Mouse (Mus musculus) layer of hippocampus, postnatal 10 days (tissue): ENCODE results near the gene Gm20219. TPM values are rescaled to one million over a fixed set of nuclear protein-coding genes. Genes with fewer than 3 reads are reported as not detected.
A peak's percentile ranks its signal among the peaks of the same experiment; 100 is the strongest.

ENCODE experiments used
- DNase-seq, 2 experiments: peaks; one replicate each; pipeline ENCODE4 v3.0.0; 2021; ENCODE audit warnings: low spot score in 2 of 2
- long read RNA-seq: library from polyadenylated mRNA; stranded (forward); transcript quantifications from one replicate; pipeline ENCODE4 v2.0.0, GENCODE M21; 2023
- total RNA-seq, 2 experiments: library from RNA; stranded (reverse); gene quantifications; 2 replicates each; pipeline ENCODE4 v1.2.3; 2021

Gene Gm20219
- total RNA-seq, result 1 to 10 TPM; 1.5 to 1.7 TPM
- long read RNA-seq, result 0 reads

DNA sequence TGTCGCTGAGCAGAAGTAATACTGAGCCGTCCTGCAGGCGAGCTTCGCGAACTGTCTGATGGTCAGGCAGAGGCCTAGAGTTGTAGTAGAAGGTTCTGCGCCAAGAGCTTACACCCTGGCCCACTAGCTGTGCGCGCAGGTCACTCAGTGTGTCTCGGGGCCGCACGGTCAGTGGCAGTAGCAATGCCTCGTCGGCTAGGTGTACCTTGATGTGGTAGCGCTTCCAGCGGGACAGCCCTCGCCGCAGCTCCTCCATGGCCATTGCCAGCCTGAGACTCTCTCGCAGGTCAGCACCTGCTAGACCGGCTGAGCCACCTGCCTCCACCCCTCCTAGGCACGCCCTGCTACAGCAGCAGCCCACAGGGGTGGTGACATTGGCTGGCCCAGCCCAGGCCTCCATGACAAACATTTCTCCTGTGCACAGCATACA is at the start of gene Gm20219:
TSS of gene Gm20219 (minus strand) at position 266 of the 430 bp plus-strand sequence.
- DNase-seq, result no peak

DNA sequence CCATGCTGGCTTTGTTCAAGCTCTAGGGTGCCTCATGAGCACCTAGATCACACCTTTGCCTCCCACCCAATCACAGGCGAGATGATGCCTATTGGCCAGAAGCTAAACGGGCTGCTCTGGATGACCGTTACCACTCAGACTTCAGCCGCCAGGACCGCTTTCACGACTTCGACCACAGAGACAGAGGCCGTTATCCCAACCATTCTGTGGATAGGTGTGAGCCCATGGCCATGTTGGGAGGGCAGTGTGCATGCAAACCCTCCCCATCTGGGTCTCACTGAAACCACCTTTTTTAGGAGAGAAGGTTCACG is 49.8 kb upstream of the Gm20219 start:
- no peak for DNase-seq

DNA sequence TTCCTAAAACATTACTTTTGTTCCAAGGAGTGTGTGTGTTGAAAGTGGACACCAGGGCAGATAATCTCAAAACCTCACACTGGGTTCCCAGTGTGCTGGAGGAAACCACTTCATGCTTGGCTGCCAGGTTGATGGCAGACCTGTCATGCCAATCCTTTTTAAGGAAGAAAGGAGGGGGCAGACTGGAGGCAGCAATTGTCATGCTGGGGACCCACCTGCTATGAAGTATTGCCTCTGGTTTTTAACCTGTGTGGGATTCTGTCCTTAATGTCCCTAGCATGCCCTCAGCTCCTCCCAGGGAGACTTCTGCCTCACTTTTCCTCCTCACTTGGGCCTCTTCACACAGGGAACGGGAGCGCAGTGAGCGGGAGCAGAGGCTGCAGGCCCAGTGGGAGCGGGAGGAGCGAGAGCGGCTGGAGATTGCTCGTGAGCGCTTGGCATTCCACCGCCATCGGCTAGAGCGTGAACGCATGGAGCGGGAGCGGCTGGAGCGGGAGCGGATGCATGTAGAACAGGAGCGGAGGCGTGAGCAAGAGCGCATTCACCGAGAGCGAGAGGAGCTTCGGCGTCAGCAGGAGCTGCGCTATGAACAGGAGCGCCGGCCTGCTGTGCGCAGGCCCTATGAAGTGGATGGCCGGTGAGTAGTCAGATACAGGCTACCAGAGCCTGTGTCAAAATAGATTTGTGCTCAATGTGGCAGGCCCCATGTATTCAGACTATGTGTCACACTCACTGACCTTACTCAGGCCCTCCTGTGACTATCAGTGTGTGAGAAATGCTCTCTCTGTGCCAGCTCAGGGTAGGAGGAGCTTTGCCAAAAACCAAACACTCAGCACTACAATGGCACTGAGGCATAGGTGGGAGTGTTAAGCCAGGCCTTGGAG is 49.2 kb upstream of the Gm20219 start:
- DNase-seq, result no peak

DNA sequence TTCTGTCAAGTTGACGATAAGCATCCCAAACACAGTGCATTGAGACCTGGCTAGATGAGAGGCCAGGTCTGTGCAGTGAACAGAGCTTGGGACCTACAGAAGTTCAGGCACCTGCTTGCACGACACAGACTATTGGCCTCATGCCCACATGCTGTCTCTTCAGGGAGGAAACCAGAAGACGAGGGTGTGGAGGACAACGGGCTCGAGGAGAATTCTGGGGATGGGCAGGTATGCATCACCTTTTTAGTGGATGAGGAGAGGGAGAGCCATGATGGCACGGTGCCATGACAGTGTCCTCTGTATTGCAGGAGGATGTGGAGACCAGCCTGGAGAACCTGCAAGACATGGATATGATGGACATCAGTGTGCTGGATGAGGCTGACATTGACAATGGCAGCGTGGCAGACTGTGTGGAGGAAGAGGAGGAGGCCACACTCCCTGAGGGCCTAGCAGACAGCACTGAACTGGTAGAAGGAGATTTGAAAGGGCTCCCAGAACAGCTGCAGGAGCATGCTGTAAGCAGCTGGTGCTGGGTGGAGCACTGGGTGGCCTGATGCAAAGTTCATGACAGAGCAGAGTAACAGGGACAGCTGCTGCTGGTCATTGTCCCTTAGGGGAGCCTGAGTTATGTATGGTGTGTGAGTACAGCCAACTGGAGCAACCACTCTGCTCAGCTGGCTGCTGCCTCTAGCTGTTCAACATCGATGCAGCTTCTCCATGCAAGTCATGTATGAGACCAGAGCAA is 39.5 kb upstream of the Gm20219 start:
- no peak for DNase-seq

DNA sequence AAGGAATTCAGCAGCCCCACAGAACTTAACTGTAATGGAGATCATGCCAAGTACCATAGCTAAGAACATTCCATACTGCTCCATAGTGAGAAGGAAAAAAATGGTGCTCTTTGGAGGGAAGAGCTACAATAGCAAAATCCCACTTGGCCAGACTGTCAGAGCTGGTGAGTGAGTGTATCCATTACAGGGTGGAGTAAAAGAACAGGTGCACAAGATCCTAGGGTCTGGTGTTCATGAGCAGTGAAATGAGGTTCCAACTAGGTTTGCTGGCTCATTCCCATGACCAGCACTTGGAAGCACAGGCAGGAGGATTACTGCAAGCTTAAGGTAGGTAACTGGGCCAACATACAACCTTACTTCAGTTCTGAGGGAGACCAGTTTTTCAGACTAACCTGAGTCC is 38.4 kb upstream of the Gm20219 start:
- no peak for DNase-seq

DNA sequence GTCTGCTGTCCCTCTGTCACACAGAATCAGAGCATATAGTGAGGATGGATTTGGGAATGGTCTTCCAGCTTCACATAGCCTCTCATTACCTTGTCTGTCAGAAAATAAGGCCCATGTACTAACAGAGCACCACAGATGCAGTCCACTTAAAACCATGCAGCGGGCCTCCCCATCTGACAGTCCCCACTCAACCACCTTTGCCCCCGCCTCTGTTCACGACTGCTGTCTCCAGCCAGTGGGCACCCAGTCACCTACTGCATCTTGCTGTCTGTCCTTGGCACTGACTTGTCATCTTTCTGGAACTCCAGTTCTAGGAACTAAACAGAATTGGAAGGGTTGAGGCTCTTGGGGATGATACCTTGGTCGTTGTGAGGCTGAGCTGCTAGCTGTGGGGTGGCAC is 34.7 kb upstream of the Gm20219 start:
- no peak for DNase-seq

DNA sequence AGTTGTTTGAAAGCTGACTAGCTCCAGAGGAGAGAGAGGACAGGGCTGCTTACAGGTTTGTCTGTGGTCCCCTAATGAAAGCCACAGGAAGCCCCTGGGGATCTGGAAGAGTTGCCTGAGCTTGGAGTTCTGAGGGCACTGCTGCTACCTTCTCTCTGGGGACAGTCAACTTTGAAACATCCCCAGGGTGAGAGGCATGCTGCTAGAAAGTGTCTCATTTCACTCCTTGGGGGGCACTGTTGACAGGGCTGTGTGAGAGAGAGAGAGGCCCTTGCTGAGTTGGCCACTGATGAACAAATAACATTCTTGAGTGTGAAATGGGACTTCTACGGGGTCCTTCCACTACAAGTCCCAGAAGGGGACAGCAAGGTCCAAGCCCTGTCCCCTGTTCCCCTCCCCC is 33.6 kb upstream of the Gm20219 start:
- DNase-seq, result no peak

DNA sequence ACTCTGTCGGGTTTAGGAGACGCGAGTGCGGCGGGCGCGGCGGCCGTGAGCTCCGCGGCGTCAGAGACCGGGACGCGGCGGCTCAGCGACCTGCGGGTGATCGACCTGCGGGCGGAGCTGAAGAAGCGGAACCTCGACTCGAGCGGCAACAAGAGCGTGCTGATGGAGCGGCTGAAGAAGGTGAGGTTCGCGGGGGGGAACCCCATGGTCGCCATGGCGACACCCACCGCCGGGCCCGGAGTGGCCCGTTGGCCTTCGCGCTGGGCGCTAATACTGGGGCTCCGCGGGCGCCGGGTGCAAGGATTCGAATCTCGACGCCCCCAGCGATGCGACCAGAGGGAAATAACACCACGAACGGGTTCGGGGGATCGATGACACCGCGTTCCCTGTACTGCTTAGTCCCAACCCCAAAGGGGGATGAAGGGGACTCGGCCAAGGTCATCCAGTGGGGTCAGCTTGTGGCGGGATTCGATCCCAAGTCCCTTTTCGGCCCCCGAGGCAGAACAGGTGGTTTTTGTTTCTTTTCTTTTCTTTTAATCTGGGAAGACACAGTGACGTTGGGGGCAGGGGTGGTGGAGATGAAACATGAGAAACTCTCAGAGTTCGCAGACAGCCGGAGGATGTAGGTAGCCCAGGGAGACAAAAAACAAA is 31.1 kb upstream of the Gm20219 start:
- DNase-seq, result peak; percentile 61 to 69

DNA sequence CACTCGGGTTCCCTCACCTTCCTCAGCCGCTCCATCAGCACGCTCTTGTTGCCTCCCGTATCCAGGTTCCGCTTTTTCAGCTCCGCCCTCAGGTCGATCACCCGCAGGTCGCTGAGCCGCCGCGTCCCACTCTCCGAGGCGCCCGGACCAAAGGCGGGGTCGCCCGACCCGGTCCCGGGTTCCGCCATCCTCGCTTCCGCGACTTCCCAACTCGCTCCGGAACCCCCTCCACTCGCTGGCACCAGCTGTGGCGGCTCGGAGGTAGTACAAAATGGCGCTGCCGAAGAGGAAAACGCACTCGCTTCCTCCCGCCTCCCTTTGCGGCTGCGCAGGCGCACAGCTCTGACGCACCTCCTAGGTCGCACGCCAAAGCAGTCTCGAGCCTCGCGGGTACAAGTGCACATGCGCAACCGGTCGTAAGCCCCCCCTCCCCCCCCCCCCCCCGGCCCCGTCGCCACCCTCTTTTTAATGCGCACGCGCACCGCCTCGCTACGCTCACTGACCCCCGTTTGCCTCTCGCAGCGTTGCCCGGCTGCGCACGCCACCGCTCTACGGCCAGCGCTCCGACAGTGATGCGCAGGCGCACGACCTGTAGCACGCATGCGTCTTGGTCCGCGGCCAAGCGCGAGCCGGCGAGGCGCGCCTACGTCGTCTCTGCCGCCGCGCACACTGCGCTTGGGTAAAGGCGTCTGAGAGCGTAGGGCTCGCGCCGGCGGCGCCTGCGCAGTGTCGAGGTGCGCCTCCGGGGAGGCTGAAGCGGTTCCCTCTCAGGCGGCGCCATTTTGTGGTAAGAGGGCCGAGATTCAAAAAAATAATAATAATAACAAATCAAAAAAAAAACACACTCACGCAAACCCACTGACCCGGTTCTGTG is 30.3 kb upstream of the Gm20219 start, which contains the start of the genes Safb2 and Safb:
TSS of gene Safb2 (minus strand) at position 329 of the 874 bp plus-strand sequence.
TSS of gene Safb (plus strand) at position 569 of the 874 bp plus-strand sequence.
- peak; percentile 99 to 100 for DNase-seq

DNA sequence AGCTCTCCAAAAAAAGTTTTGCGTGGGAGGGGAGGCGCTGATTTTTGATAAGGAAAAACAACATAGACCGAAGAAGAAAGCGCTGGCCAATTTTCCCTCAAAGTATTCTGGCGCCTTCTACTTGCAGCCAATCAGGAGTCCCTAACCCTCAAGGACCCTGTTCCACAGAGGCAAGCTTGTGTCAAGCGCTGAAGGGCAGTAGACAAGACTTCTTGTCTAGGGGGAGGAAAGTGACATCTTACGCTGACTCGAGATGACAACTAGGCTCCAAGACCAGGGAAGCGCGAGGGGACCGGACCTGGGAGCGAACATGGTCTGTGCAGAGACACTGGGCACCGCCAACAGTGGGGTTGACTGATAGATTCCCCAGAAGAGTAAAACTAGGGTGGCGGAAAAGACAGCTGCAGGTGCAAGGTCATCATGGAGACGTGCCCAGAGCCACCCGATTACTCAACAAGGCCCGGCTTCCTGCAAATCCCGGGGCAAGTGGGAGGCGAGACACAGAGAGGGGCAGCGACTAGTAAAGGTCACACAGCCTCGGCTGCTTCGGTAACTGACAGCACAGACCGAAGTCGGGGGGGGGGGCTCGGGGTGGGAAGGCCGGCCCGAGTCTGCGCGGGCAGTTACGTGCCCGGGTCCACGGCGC is 29.5 kb upstream of the Gm20219 start:
- peak; percentile 46 to 56 for DNase-seq

DNA sequence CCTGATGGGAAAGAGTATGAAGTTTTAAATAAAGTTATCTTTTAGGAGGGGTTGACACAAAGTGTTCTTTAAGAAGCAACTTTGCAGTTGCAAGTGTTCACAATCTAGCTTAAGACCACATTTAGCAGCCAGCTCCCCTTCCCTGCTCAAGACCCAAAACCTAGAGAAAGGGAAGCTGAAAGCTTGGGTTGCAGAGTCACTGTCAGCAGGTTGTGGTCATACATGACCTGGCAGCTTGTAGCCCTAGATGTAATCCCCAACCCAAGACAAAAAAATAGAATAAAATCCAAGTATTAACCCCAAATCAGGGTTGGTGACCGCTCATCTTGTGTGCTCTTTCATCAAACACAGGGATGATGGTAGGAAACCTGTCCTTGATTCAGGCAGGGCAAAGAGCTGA is 28.9 kb upstream of the Gm20219 start:
- DNase-seq, result no peak

DNA sequence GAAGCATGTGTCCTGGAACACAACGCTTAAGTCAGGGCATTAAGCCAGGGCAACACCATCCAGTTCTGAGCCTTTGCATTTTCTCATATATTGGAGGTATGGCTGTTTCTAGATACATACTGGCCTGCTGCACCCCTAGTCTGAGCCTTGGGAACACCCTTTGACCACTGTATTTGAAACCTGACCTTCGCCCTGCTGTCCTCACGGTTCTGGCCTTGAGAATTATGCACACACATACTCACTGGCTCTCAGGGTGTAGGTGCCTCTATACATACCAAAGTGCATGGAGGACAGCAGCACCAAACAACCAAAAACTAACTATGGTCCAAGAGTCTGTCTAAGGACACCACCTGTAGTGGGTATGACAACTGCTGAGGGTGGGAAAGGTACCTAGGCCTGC is 18.8 kb upstream of the Gm20219 start:
- no peak for DNase-seq

DNA sequence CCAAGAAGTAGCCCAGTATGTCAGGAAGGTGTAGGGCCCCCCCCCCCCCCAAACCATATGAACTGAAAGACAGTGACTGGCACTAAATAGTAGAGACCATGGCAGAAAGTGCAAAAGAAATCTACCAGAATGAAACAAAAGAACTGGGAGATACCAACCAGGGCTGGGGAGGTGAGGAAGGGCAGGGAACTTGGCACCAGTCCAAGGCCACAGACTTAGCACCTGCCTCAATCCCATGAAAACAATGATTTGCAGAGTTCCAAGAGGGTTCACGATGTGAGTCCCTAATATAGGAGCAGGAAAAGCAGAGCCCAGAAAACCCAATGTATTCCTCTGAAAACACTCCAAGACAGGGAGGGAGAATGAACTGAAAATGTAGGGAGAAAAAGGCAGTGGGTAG is 18.0 kb upstream of the Gm20219 start:
- DNase-seq, result no peak

DNA sequence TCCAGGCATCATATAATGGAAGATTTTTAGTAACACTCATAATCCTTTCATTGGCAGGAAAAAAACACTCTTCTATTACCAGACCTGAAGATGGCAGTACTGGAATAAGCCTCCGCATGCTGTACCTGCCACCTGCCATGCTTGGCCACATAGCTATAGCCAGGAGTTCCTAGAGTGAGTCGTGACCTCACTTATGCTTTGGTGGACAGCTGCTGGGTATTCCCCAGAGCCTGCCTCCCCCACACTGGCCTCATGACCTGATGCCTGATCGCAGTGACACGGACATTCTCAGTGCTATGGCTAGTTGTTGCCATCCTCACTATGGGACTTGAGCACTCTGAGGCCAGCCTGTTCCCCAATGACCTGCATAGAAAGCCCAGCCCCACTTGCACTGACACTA is 16.1 kb upstream of the Gm20219 start:
- no peak for DNase-seq

DNA sequence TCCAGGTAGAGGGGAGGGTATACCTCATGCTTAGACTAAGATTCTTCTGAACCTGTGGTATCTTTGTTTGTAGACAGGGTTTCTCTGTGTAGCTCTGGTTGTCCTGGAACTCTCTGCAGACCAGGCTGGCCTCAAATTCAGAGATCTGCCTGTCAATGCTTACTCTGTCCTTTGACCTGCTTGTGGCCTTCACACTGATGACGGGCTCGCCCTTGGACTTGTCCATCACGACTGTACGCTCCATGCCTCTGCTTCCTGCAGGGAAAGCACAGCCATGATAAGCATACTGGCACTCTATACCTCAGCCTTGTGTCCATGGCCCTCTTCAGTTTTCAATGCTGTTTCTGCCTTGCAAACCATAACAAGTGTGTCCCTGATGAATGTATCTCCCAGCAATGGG is 13.2 kb upstream of the Gm20219 start:
- DNase-seq, result no peak

DNA sequence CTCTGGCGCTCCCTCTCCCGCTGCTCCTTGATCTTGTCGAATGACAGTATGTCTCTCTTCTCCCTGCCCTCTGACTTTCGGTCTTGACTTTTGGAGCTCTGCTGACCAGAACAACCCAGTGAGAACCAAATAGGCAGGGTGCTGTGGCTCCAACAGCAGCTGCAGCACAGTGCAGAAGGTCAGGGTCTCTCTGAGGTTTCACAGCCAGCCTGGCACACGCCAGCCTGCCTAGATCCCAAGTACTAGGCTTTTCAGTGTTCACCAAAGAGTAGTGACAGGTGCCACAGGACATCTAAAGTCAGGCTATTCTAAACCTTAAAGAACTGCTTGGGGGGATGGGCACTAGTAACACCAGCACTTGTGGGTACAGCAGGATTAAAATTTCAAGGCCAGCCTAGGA is 12.7 kb upstream of the Gm20219 start:
- no peak for DNase-seq

DNA sequence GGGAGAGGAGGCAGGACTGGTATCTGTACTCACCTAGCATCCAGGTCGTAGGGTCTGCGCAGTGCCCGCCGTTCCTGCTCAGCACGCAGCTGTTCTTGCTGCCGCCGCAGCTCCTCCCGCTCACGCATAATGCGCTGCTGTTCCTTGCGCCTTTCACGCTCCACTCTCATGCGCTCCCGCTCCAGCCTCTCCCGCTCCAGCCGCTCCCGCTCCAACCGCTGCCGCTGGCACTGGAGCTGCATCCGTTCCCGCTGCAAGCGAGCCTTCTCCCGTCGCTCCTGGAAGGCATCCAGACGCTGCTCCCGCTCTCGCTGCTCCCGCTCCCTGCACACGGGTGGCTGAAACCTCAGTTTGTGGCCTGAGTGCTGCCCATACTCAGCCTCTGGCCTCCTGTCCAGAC is 12.1 kb upstream of the Gm20219 start:
- DNase-seq, result no peak

DNA sequence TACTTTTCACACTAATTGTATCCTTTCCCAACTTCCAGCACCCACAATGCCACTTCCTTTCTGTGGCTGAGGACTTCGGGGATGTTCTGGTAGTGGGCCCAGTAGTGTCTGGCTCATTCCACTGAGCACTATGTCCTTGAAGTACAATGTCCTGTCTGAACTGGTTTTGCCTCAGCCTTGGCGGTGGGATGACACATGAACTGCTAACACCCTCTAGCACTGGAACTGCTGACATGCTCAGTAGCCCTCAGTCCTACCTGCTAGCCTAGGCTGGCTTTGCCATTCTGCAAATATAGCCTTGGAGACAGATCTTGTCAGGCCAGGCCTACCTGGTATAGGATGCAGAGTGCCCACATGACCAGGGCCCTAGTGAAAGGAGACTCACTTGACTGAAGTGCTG is 7.7 kb upstream of the Gm20219 start:
- no peak for DNase-seq

DNA sequence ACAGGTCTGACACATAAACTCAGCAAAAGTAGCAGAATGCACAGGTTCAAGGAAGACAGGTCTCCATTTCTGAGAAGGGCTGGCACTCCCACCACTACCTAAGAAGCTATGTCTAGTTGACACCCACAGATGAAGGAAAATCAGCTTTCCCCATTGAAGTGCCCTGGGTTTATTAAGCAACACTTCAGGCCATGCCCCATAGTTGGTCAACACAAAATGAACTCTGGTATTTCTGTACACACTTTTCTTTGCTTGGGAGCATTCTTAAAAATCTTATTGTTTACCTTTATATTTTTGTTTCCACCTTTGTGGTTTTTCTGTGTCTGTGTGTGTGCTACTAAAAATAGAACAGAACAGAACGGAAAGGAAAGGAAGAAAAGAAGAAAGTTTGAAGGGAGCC is 5.9 kb upstream of the Gm20219 start:
- DNase-seq, result no peak

DNA sequence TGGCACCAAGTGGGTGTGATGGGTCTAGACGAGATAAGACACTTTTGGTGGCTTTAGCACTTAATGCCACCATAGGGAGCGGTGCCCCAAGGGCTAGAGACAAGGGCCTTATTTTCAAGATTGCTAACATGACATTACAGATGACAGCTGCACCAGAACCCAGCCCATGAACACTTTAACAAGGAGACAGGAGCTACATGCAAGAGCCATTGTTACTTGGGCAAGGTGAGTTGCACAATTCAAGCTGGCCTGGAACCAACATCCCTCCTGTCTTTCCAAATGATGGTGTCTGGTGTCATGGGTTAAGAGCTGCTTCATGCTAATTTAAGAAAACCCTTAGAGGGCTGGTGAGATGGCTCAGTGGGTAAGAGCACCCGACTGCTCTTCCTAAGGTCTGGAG is 5.2 kb upstream of the Gm20219 start:
- DNase-seq, result no peak
